Mouse (Mus musculus) MEL (cell line): ENCODE results near the gene Anapc13. TPM values are rescaled to one million over a fixed set of nuclear protein-coding genes. Genes with fewer than 3 reads are reported as not detected.
A peak's percentile ranks its signal among the peaks of the same experiment; 100 is the strongest.

Source experiments
- DNase-seq: peaks from one replicate; pipeline ENCODE4 v3.0.0; 2011; ENCODE audit warnings: low read depth, low spot score
- H3K27ac ChIP-seq: 2 replicates; pipeline ENCODE4 v1.5.1; 2012; ENCODE audit warnings: low read depth, mild to moderate bottlenecking, control low read depth, low read length, moderate library complexity; ENCODE audit not compliant: control insufficient read depth
- H3K27me3 ChIP-seq, 2 experiments: fragments of 150-350 bp in 1 of 2; sonication (generic) in 1 of 2; 2 replicates each; pipeline ENCODE4 v1.6.1; 2012; ENCODE audit warnings: low read length in 2 of 2, mild to moderate bottlenecking in 2 of 2, improper control_type of control experiment in 1 of 2, moderate library complexity in 1 of 2; ENCODE audit not compliant: insufficient read depth in 2 of 2, control insufficient read depth in 1 of 2
- H3K36me3 ChIP-seq, 2 experiments: 2 replicates each; pipeline ENCODE4 v1.6.1; 2012 to 2014; ENCODE audit warnings: low read length in 2 of 2, improper control_type of control experiment in 1 of 2, inconsistent platforms in 1 of 2, mild to moderate bottlenecking in 1 of 2; ENCODE audit not compliant: insufficient read depth in 2 of 2, control insufficient read depth in 1 of 2
- H3K4me1 ChIP-seq, 2 experiments: fragments of 150-350 bp in 1 of 2; sonication (generic) in 1 of 2; 2 replicates each; pipeline ENCODE4 v1.6.1; 2012; ENCODE audit warnings: low read length in 2 of 2, improper control_type of control experiment in 1 of 2, mild to moderate bottlenecking in 1 of 2; ENCODE audit not compliant: insufficient read depth in 2 of 2, control insufficient read depth in 1 of 2
- H3K4me3 ChIP-seq, 2 experiments: fragments of 150-350 bp in 1 of 2; sonication (generic) in 1 of 2; 2 replicates each; pipeline ENCODE4 v1.5.1; 2012; ENCODE audit warnings: low read depth in 2 of 2, low read length in 2 of 2, mild to moderate bottlenecking in 2 of 2, moderate library complexity in 2 of 2, control low read depth in 1 of 2, improper control_type of control experiment in 1 of 2; ENCODE audit not compliant: control insufficient read depth in 1 of 2, insufficient read depth in 1 of 2
- H3K79me2 ChIP-seq: 2 replicates; pipeline ENCODE4 v1.6.1; 2012; ENCODE audit warnings: mild to moderate bottlenecking, low read length, moderate library complexity; ENCODE audit not compliant: control insufficient read depth, poor library complexity, insufficient read depth
- H3K9ac ChIP-seq: 2 replicates; pipeline ENCODE4 v1.6.1; 2012; ENCODE audit warnings: low read depth, mild to moderate bottlenecking, control low read depth, low read length, moderate library complexity; ENCODE audit not compliant: control insufficient read depth, poor library complexity, severe bottlenecking
- H3K9me3 ChIP-seq: fragments of 150-350 bp; sonication (generic); replicated peaks from 2 replicates; pipeline ENCODE4 v1.6.1; 2012; ENCODE audit warnings: mild to moderate bottlenecking, low read length, improper control_type of control experiment, moderate library complexity; ENCODE audit not compliant: insufficient read depth
- CTCF ChIP-seq, 3 experiments: IDR thresholded peaks in 2 of 3; conservative IDR thresholded peaks in 1 of 3; 2 replicates each; pipeline ENCODE4 v1.5.1; 2011 to 2012; ENCODE audit warnings: low read length in 3 of 3, low read depth in 2 of 3, mild to moderate bottlenecking in 2 of 3, improper control_type of control experiment in 1 of 3, inconsistent platforms in 1 of 3, mixed read lengths in 1 of 3, moderate library complexity in 1 of 3; ENCODE audit not compliant: control insufficient read depth in 1 of 3, insufficient read depth in 1 of 3, poor library complexity in 1 of 3, severe bottlenecking in 1 of 3
- E2F4 ChIP-seq: IDR thresholded peaks from 2 replicates; pipeline ENCODE4 v1.6.1; 2011; ENCODE audit warnings: low read depth, low read length, improper control_type of control experiment, borderline replicate concordance
- ELF1 ChIP-seq: IDR thresholded peaks from 2 replicates; pipeline ENCODE4 v1.6.1; 2014; ENCODE audit warnings: low read depth, mild to moderate bottlenecking, inconsistent platforms, low read length, improper control_type of control experiment, moderate library complexity
- GABPA ChIP-seq: IDR thresholded peaks from 2 replicates; pipeline ENCODE4 v1.6.1; 2012; ENCODE audit warnings: low read depth, mild to moderate bottlenecking, inconsistent platforms, low read length, improper control_type of control experiment, moderate library complexity
- JUND ChIP-seq: IDR thresholded peaks from 2 replicates; pipeline ENCODE4 v1.6.1; 2011; ENCODE audit warnings: low read depth, mild to moderate bottlenecking, improper control_type of control experiment, low read length
- MAFK ChIP-seq: IDR thresholded peaks from 2 replicates; pipeline ENCODE4 v1.6.1; 2011; ENCODE audit warnings: low read depth, mild to moderate bottlenecking, low read length, improper control_type of control experiment, borderline replicate concordance
- MAX ChIP-seq: IDR thresholded peaks from 2 replicates; pipeline ENCODE4 v1.6.1; 2011; ENCODE audit warnings: low read length, improper control_type of control experiment
- MAZ ChIP-seq: IDR thresholded peaks from 2 replicates; pipeline ENCODE4 v1.6.1; 2012; ENCODE audit warnings: low read depth, mild to moderate bottlenecking, inconsistent platforms, low read length, improper control_type of control experiment
- MXI1 ChIP-seq: IDR thresholded peaks from 2 replicates; pipeline ENCODE4 v1.6.1; 2011; ENCODE audit warnings: mild to moderate bottlenecking, low read depth, low read length, improper control_type of control experiment
- NRF1 ChIP-seq: IDR thresholded peaks from 2 replicates; pipeline ENCODE4 v1.6.1; 2014; ENCODE audit warnings: low read depth, mild to moderate bottlenecking, inconsistent platforms, low read length, improper control_type of control experiment, moderate library complexity; ENCODE audit not compliant: poor library complexity, insufficient read depth, severe bottlenecking
- RAD21 ChIP-seq: IDR thresholded peaks from 2 replicates; pipeline ENCODE4 v1.6.1; 2011; ENCODE audit warnings: mild to moderate bottlenecking, low read depth, low read length, improper control_type of control experiment
- RCOR1 ChIP-seq: IDR thresholded peaks from 2 replicates; pipeline ENCODE4 v1.6.1; 2012; ENCODE audit warnings: low read depth, mild to moderate bottlenecking, inconsistent platforms, low read length, improper control_type of control experiment
- SMC3 ChIP-seq: IDR thresholded peaks from 2 replicates; pipeline ENCODE4 v1.6.1; 2011; ENCODE audit warnings: low read depth, low read length, improper control_type of control experiment
- UBTF ChIP-seq: IDR thresholded peaks from 2 replicates; pipeline ENCODE4 v1.6.1; 2012; ENCODE audit warnings: low read depth, mild to moderate bottlenecking, inconsistent platforms, low read length, improper control_type of control experiment, moderate library complexity, borderline replicate concordance; ENCODE audit not compliant: insufficient read depth
- USF1 ChIP-seq: IDR thresholded peaks from 2 replicates; pipeline ENCODE4 v1.6.1; 2014; ENCODE audit warnings: low read depth, mild to moderate bottlenecking, inconsistent platforms, low read length, improper control_type of control experiment, moderate library complexity
- USF2 ChIP-seq, 2 experiments: IDR thresholded peaks; 2 replicates each; pipeline ENCODE4 v1.6.1; 2011 to 2012; ENCODE audit warnings: improper control_type of control experiment in 2 of 2, low read length in 2 of 2, borderline replicate concordance in 1 of 2, inconsistent platforms in 1 of 2, low read depth in 1 of 2, mild to moderate bottlenecking in 1 of 2; ENCODE audit not compliant: insufficient read depth in 1 of 2
- ZMIZ1 ChIP-seq: IDR thresholded peaks from 2 replicates; pipeline ENCODE4 v1.6.1; 2012; ENCODE audit warnings: low read depth, mild to moderate bottlenecking, inconsistent platforms, low read length, improper control_type of control experiment, moderate library complexity
- polyA plus RNA-seq, 2 experiments: library from polyadenylated mRNA; stranded (reverse) in 1 of 2; unstranded in 1 of 2; fragments of >175 nt in 1 of 2; fragments of >200 nt in 1 of 2; gene quantifications; 2 replicates each; pipeline versions ENCODE4 v1.2.1 to v1.2.4; 2012; ENCODE audit warnings: low replicate concordance in 2 of 2, low read depth in 1 of 2; ENCODE audit not compliant: insufficient read length in 2 of 2, insufficient read depth in 1 of 2, missing spikeins in 1 of 2
- total RNA-seq: library from RNA; depleted of rRNA; stranded (reverse); fragments of 300-350 nt; gene quantifications from 2 replicates; pipeline ENCODE4 v1.2.3, GENCODE M21; 2012

Anapc13 gene
- total and polyA plus RNA-seq, 3 experiments: 89.9 to 113 TPM; not detected in 1

DNA sequence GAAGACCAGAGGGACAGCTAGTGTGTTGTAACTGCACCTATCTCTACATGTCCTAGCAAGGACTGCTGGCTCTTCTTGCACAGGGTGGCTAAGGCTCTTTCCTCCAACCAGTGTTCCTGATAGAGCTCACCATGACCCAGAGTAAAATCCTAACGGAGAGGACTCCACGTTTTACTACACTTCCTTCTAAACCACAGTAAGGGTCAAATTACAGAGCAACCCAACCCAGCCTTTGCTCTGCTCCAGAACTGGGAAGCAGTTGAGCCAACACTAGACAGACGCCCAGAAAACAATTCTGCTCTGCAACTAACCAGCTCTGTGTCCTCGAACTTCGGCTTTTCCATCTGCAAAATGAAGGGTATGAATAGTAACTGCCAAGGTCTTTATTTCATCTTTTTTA, 4.7 kb upstream of the Anapc13 start:
- DNase-seq: no peak
- Histone ChIP-seq H3K27me3 (no peaks in the 10 kb centered on the region), H3K27ac (no peak overlapping the region)

DNA sequence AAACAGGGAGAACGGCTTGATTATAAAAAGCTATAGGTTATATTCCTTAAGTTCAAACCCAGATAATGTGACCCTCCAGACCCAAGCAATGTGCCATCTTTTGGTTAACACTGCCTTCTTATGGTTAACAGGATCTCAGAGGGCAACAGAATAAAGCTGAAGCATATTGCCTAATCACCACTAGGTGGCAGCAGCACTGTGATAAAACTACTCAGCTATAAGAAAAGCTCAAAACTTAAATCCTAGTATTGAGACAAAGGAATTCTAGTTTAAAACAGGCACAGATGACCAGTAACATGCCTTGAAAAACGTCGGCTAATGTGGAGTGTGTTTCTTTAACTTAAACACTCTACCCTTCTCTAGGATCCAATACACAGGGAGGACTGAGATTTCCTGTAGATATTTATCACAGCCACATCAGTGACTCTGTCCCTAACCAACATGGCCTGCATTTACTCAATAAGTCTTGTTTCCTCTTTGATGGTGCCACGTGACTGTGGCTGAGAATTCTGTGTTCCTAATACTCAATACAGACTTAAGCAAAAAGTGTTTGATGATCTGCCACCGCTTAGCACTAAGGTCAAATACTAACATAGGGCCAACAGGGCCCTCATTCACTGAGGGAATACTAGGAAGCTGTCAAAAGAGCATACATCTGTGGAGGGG, 3.8 kb upstream of the Anapc13 start:
- DNase-seq: peak; percentile 87
- peak overlapping the region; percentile 10; the same call in 1 of the 2 replicates for H3K27ac ChIP-seq
- peaks cover 3 to 8% of the 10 kb centered on the region in 2 experiments; a peak in 3 of 4 replicates for H3K4me1 ChIP-seq
- TF ChIP-seq RAD21 (peak; percentile 38), USF1 (peak; percentile 77), NRF1 (no peak), SMC3 (peak; percentile 29; the same call in 1 of the 2 replicates), CTCF (IDR thresholded peaks at IDR 0.05 in 2 of 3, conservative IDR thresholded peaks at IDR 0.05 in 1 of 3; ENCODE audit: control insufficient read depth in 1 of 3, insufficient read depth in 1 of 3, low read depth in 2 of 3, low read length in 3 of 3, poor library complexity in 1 of 3, severe bottlenecking in 1 of 3) (peak; percentile 31 to 64 (median 63); a peak in 4 of 6 replicates)
- peaks cover 0 to 8% of the 10 kb centered on the region in 2 experiments; a peak in 2 of 4 replicates for H3K36me3 ChIP-seq
- H3K4me3 ChIP-seq: no peak overlapping the region
- no peaks in the 10 kb centered on the region for H3K27me3 ChIP-seq
- H3K9ac ChIP-seq: no peak overlapping the region
- H3K79me2 ChIP-seq: peaks cover 14% of the 10 kb centered on the region
- no peaks in the 10 kb centered on the region for H3K9me3 ChIP-seq

More for the DNA sequence above, 4.7 kb upstream of the Anapc13 start:
- no peak for TF ChIP-seq UBTF
- peaks cover 0 to 8% of the 10 kb centered on the region in 2 experiments; a peak in 2 of 4 replicates for H3K36me3 ChIP-seq
- no peaks in the 10 kb centered on the region for H3K9me3 ChIP-seq
- no peak overlapping the region for H3K9ac ChIP-seq
- H3K79me2 ChIP-seq: peaks cover 14% of the 10 kb centered on the region
- H3K4me3 ChIP-seq: no peak overlapping the region
- peaks cover 2 to 6% of the 10 kb centered on the region in 2 experiments; a peak in 1 of 4 replicates for H3K4me1 ChIP-seq

DNA sequence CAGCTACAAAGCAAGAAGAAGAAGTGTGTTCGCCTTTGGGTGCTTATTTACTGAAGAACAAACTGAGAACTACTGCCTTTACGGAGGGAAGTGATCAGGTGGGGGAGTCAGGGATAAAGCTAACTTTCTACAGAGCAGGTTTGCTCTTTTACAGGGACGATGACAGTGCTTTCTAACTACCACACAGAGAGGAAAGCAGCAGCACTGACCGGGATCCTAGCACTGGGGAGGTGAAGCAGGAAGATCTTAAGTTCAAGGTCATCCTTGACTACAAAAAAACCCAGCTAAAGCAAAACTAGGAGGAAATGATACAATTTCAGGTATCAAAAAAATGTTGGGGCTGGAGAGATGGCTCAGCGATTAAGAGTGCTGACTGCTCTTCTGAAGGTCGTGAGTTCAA, 3.2 kb upstream of the Anapc13 start:
- Histone ChIP-seq H3K27ac (peak overlapping the region; percentile 10; the same call in 1 of the 2 replicates), H3K79me2 (peaks cover 14% of the 10 kb centered on the region), H3K4me1 (peaks cover 4 to 14% of the 10 kb centered on the region in 2 experiments; a peak in 3 of 4 replicates), H3K4me3 (no peak overlapping the region), H3K36me3 (peaks cover 0 to 10% of the 10 kb centered on the region in 2 experiments; a peak in 2 of 4 replicates), H3K9me3 (no peaks in the 10 kb centered on the region), H3K9ac (no peak overlapping the region), H3K27me3 (no peaks in the 10 kb centered on the region)
- TF ChIP-seq ELF1 (no peak), SMC3 (no peak), UBTF (no peak), ZMIZ1 (no peak), MAZ (no peak), GABPA (no peak), MAFK (no peak), NRF1 (no peak), RCOR1 (no peak), USF1 (no peak), MAX (no peak), CTCF (IDR thresholded peaks at IDR 0.05 in 2 of 3, conservative IDR thresholded peaks at IDR 0.05 in 1 of 3; ENCODE audit: control insufficient read depth in 1 of 3, insufficient read depth in 1 of 3, low read depth in 2 of 3, low read length in 3 of 3, poor library complexity in 1 of 3, severe bottlenecking in 1 of 3) (no peak), USF2 (IDR thresholded peaks at IDR 0.05; ENCODE audit: borderline replicate concordance in 1 of 2, insufficient read depth in 1 of 2, low read depth in 1 of 2, low read length in 2 of 2) (no peak), MXI1 (no peak), JUND (no peak), E2F4 (no peak)
- no peak for DNase-seq
